Mouse (Mus musculus): ENCODE data around the gene Pip5k1c. TPM values are rescaled to one million over a fixed set of nuclear protein-coding genes. Genes with fewer than 3 reads are reported as not detected.

Pip5k1c gene
- polyA plus RNA-seq (2014; fragmentation: Illumina TruSeq; extraction: RNeasy Lipid Tissue Mini Kit (QIAGEN cat#74804); ENCODE audit: insufficient read depth, low read depth, low replicate concordance): 25.9 TPM

GRCm38 (mm10) chr10:81292554-81293333, at the start of gene Pip5k1c:
Gene Pip5k1c, plus strand, starts transcription at chr10:81292963.

GRCm38 (mm10) chr10:81252424-81253419, 40.0 kb upstream of the Pip5k1c start, which contains the start of gene Matk:
Gene Matk, plus strand, starts transcription at chr10:81252935.

GRCm38 (mm10) chr10:81266211-81267105, 26.3 kb upstream of the Pip5k1c start, which contains the start of the genes Mrpl54 and Apba3:
Gene Mrpl54, minus strand, starts transcription at chr10:81266934.
Gene Apba3, plus strand, starts transcription at chr10:81266960.

GRCm38 (mm10) chr10:81291511-81292104, 1.2 kb upstream of the Pip5k1c start, which contains the start of gene Tjp3:
Gene Tjp3, minus strand, starts transcription at chr10:81291581.

GRCm38 (mm10) chr10:81320550-81321347, 28.0 kb downstream of the Pip5k1c start, which contains the start of gene Cactin:
Gene Cactin, plus strand, starts transcription at chr10:81321103.

GRCm38 (mm10) chr10:81328386-81328785, 35.6 kb downstream of the Pip5k1c start, which contains the start of gene Tbxa2r:
Gene Tbxa2r, plus strand, starts transcription at chr10:81328731.

GRCm38 (mm10) chr10:81342686-81343505, 50.1 kb downstream of the Pip5k1c start, which contains the start of gene Gipc3:
Gene Gipc3, minus strand, starts transcription at chr10:81343266.

GRCm38 (mm10) chr10:81350351-81351063, 57.7 kb downstream of the Pip5k1c start, which contains the start of gene Hmg20b:
Gene Hmg20b, minus strand, starts transcription at chr10:81350480.

GRCm38 (mm10) chr10:81356991-81357844, 64.5 kb downstream of the Pip5k1c start, which contains the start of gene Mfsd12:
Gene Mfsd12, plus strand, starts transcription at chr10:81357491.

GRCm38 (mm10) chr10:81365672-81366476, 73.1 kb downstream of the Pip5k1c start, which contains the start of gene 4930404N11Rik:
Gene 4930404N11Rik, minus strand, starts transcription at chr10:81365816.

Other genes starting within 250 kb of the Pip5k1c start
- gene Sgta, start 232.8 kb upstream of the Pip5k1c start, polyA plus RNA-seq (2014; fragmentation: Illumina TruSeq; extraction: RNeasy Lipid Tissue Mini Kit (QIAGEN cat#74804); ENCODE audit: insufficient read depth, low read depth, low replicate concordance): 57.6 TPM
- 9.9 TPM for gene Thop1, start 222.9 kb upstream of the Pip5k1c start, polyA plus RNA-seq (2014; fragmentation: Illumina TruSeq; extraction: RNeasy Lipid Tissue Mini Kit (QIAGEN cat#74804); ENCODE audit: insufficient read depth, low read depth, low replicate concordance)
- gene Creb3l3, start 194.1 kb upstream of the Pip5k1c start, polyA plus RNA-seq (2014; fragmentation: Illumina TruSeq; extraction: RNeasy Lipid Tissue Mini Kit (QIAGEN cat#74804); ENCODE audit: insufficient read depth, low read depth, low replicate concordance): 0.13 TPM
- gene Map2k2, start 187.0 kb upstream of the Pip5k1c start, polyA plus RNA-seq (2014; fragmentation: Illumina TruSeq; extraction: RNeasy Lipid Tissue Mini Kit (QIAGEN cat#74804); ENCODE audit: insufficient read depth, low read depth, low replicate concordance): 73.9 TPM
- gene Zbtb7a, start 157.7 kb upstream of the Pip5k1c start, polyA plus RNA-seq (2014; fragmentation: Illumina TruSeq; extraction: RNeasy Lipid Tissue Mini Kit (QIAGEN cat#74804); ENCODE audit: insufficient read depth, low read depth, low replicate concordance): 10.0 TPM
- 10.3 TPM for gene Pias4, start 125.0 kb upstream of the Pip5k1c start, polyA plus RNA-seq (2014; fragmentation: Illumina TruSeq; extraction: RNeasy Lipid Tissue Mini Kit (QIAGEN cat#74804); ENCODE audit: insufficient read depth, low read depth, low replicate concordance)
- gene Eef2, start 116.3 kb upstream of the Pip5k1c start, polyA plus RNA-seq (2014; fragmentation: Illumina TruSeq; extraction: RNeasy Lipid Tissue Mini Kit (QIAGEN cat#74804); ENCODE audit: insufficient read depth, low read depth, low replicate concordance): 581 TPM
- 45.1 TPM for gene Dapk3, start 110.0 kb upstream of the Pip5k1c start, polyA plus RNA-seq (2014; fragmentation: Illumina TruSeq; extraction: RNeasy Lipid Tissue Mini Kit (QIAGEN cat#74804); ENCODE audit: insufficient read depth, low read depth, low replicate concordance)
- not detected for gene 4930442H23Rik, start 109.1 kb upstream of the Pip5k1c start, polyA plus RNA-seq (2014; fragmentation: Illumina TruSeq; extraction: RNeasy Lipid Tissue Mini Kit (QIAGEN cat#74804); ENCODE audit: insufficient read depth, low read depth, low replicate concordance)
- gene Nmrk2, start 90.9 kb upstream of the Pip5k1c start, polyA plus RNA-seq (2014; fragmentation: Illumina TruSeq; extraction: RNeasy Lipid Tissue Mini Kit (QIAGEN cat#74804); ENCODE audit: insufficient read depth, low read depth, low replicate concordance): not detected
- gene Atcay, start 62.1 kb upstream of the Pip5k1c start, polyA plus RNA-seq (2014; fragmentation: Illumina TruSeq; extraction: RNeasy Lipid Tissue Mini Kit (QIAGEN cat#74804); ENCODE audit: insufficient read depth, low read depth, low replicate concordance): not detected
- 1.4 TPM for gene Zfr2, start 59.8 kb upstream of the Pip5k1c start, polyA plus RNA-seq (2014; fragmentation: Illumina TruSeq; extraction: RNeasy Lipid Tissue Mini Kit (QIAGEN cat#74804); ENCODE audit: insufficient read depth, low read depth, low replicate concordance)
- 1.8 TPM for gene Matk, start 40.0 kb upstream of the Pip5k1c start, polyA plus RNA-seq (2014; fragmentation: Illumina TruSeq; extraction: RNeasy Lipid Tissue Mini Kit (QIAGEN cat#74804); ENCODE audit: insufficient read depth, low read depth, low replicate concordance)
- gene Mrpl54, start 26.0 kb upstream of the Pip5k1c start, polyA plus RNA-seq (2014; fragmentation: Illumina TruSeq; extraction: RNeasy Lipid Tissue Mini Kit (QIAGEN cat#74804); ENCODE audit: insufficient read depth, low read depth, low replicate concordance): 97.6 TPM
- gene Apba3, start 26.0 kb upstream of the Pip5k1c start, polyA plus RNA-seq (2014; fragmentation: Illumina TruSeq; extraction: RNeasy Lipid Tissue Mini Kit (QIAGEN cat#74804); ENCODE audit: insufficient read depth, low read depth, low replicate concordance): 42.2 TPM
- 11.5 TPM for gene Tjp3, start 1.4 kb upstream of the Pip5k1c start, polyA plus RNA-seq (2014; fragmentation: Illumina TruSeq; extraction: RNeasy Lipid Tissue Mini Kit (QIAGEN cat#74804); ENCODE audit: insufficient read depth, low read depth, low replicate concordance)
- 14.5 TPM for gene Cactin, start 28.1 kb downstream of the Pip5k1c start, polyA plus RNA-seq (2014; fragmentation: Illumina TruSeq; extraction: RNeasy Lipid Tissue Mini Kit (QIAGEN cat#74804); ENCODE audit: insufficient read depth, low read depth, low replicate concordance)
- 6.3 TPM for gene Tbxa2r, start 35.8 kb downstream of the Pip5k1c start, polyA plus RNA-seq (2014; fragmentation: Illumina TruSeq; extraction: RNeasy Lipid Tissue Mini Kit (QIAGEN cat#74804); ENCODE audit: insufficient read depth, low read depth, low replicate concordance)
- 2.5 TPM for gene Gipc3, start 50.3 kb downstream of the Pip5k1c start, polyA plus RNA-seq (2014; fragmentation: Illumina TruSeq; extraction: RNeasy Lipid Tissue Mini Kit (QIAGEN cat#74804); ENCODE audit: insufficient read depth, low read depth, low replicate concordance)
- gene Hmg20b, start 57.5 kb downstream of the Pip5k1c start, polyA plus RNA-seq (2014; fragmentation: Illumina TruSeq; extraction: RNeasy Lipid Tissue Mini Kit (QIAGEN cat#74804); ENCODE audit: insufficient read depth, low read depth, low replicate concordance): 37.1 TPM
- 8.7 TPM for gene Mfsd12, start 64.5 kb downstream of the Pip5k1c start, polyA plus RNA-seq (2014; fragmentation: Illumina TruSeq; extraction: RNeasy Lipid Tissue Mini Kit (QIAGEN cat#74804); ENCODE audit: insufficient read depth, low read depth, low replicate concordance)
- 3.9 TPM for gene 4930404N11Rik, start 72.9 kb downstream of the Pip5k1c start, polyA plus RNA-seq (2014; fragmentation: Illumina TruSeq; extraction: RNeasy Lipid Tissue Mini Kit (QIAGEN cat#74804); ENCODE audit: insufficient read depth, low read depth, low replicate concordance)
- gene Fzr1, start 85.6 kb downstream of the Pip5k1c start, polyA plus RNA-seq (2014; fragmentation: Illumina TruSeq; extraction: RNeasy Lipid Tissue Mini Kit (QIAGEN cat#74804); ENCODE audit: insufficient read depth, low read depth, low replicate concordance): 14.4 TPM
- 41.2 TPM for gene Dohh, start 91.5 kb downstream of the Pip5k1c start, polyA plus RNA-seq (2014; fragmentation: Illumina TruSeq; extraction: RNeasy Lipid Tissue Mini Kit (QIAGEN cat#74804); ENCODE audit: insufficient read depth, low read depth, low replicate concordance)
- gene Gm48551, start 91.5 kb downstream of the Pip5k1c start, polyA plus RNA-seq (2014; fragmentation: Illumina TruSeq; extraction: RNeasy Lipid Tissue Mini Kit (QIAGEN cat#74804); ENCODE audit: insufficient read depth, low read depth, low replicate concordance): 1.4 TPM
- 1.4 TPM for gene Gm48552, start 96.0 kb downstream of the Pip5k1c start, polyA plus RNA-seq (2014; fragmentation: Illumina TruSeq; extraction: RNeasy Lipid Tissue Mini Kit (QIAGEN cat#74804); ENCODE audit: insufficient read depth, low read depth, low replicate concordance)
- gene Smim24, start 100.1 kb downstream of the Pip5k1c start, polyA plus RNA-seq (2014; fragmentation: Illumina TruSeq; extraction: RNeasy Lipid Tissue Mini Kit (QIAGEN cat#74804); ENCODE audit: insufficient read depth, low read depth, low replicate concordance): 4.3 TPM
- gene Nfic, start 162.7 kb downstream of the Pip5k1c start, polyA plus RNA-seq (2014; fragmentation: Illumina TruSeq; extraction: RNeasy Lipid Tissue Mini Kit (QIAGEN cat#74804); ENCODE audit: insufficient read depth, low read depth, low replicate concordance): 18.1 TPM
- gene Celf5, start 189.7 kb downstream of the Pip5k1c start, polyA plus RNA-seq (2014; fragmentation: Illumina TruSeq; extraction: RNeasy Lipid Tissue Mini Kit (QIAGEN cat#74804); ENCODE audit: insufficient read depth, low read depth, low replicate concordance): 0.07 TPM
- 39.1 TPM for gene Ncln, start 203.4 kb downstream of the Pip5k1c start, polyA plus RNA-seq (2014; fragmentation: Illumina TruSeq; extraction: RNeasy Lipid Tissue Mini Kit (QIAGEN cat#74804); ENCODE audit: insufficient read depth, low read depth, low replicate concordance)
- gene S1pr4, start 207.2 kb downstream of the Pip5k1c start, polyA plus RNA-seq (2014; fragmentation: Illumina TruSeq; extraction: RNeasy Lipid Tissue Mini Kit (QIAGEN cat#74804); ENCODE audit: insufficient read depth, low read depth, low replicate concordance): 17.6 TPM
- gene Gna15, start 231.3 kb downstream of the Pip5k1c start, polyA plus RNA-seq (2014; fragmentation: Illumina TruSeq; extraction: RNeasy Lipid Tissue Mini Kit (QIAGEN cat#74804); ENCODE audit: insufficient read depth, low read depth, low replicate concordance): 5.9 TPM